Mouse (Mus musculus): ENCODE results near the gene Fads2.

DNA sequence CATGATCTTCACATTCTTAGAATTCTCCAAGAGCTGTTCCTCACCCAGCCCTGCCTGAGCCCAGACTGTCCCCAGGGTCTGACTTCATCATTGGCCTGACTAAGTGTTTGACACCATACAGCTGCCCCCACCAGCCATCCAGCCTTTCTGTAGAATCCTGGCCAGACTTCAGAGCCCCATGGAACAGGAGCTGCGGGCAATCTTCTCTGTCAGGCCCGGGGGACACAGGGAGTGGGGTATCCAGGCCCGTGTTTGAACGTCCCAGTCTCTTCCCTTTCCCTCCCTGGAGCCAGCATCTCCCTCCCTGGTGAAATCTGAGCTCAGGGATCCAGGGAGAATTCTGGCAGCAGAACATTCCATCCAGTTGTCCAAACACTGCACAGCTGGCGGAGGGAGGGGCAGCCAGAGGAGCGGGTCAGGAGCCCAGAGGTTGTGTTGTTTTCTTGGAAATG lies 88.7 kb downstream of the Fads2 start:
- TF ChIP-seq GATA1 (IDR thresholded peaks at IDR 0.05; ENCODE audit: low read length) (no peak), TAL1 (IDR thresholded peaks at IDR 0.05; ENCODE audit: low read length) (no peak)
